Mouse (Mus musculus) large intestine, adult 2 months (tissue): ENCODE results near the gene Cyp2j8. TPM values are rescaled to one million over a fixed set of nuclear protein-coding genes. Genes with fewer than 3 reads are reported as not detected.
"Not testable (repeated sequence)": the region's sequence is repeated elsewhere in the genome, so short reads cannot be mapped to it uniquely, and the experiment has no call there.

ENCODE experiments used
- DNase-seq: peaks from one replicate; pipeline ENCODE4 v3.0.0-alpha.2; 2012; ENCODE audit warnings: low read depth, low spot score
- WGBS: fragments of 180-500 bp; shearing (Covaris S2); methylation state at CpG from one replicate; pipeline ENCODE4 v1.1.7; 2018; 5-methylcytosine and 5-hydroxymethylcytosine counted together
- polyA plus RNA-seq: library from polyadenylated mRNA; depleted of rRNA; stranded (reverse); fragments of >200 nt; gene quantifications from 2 replicates; pipeline ENCODE4 v1.2.3, GENCODE M21; 2012; rRNA removed

The Cyp2j8 gene
- not detected in 2 replicates for polyA plus RNA-seq

DNA sequence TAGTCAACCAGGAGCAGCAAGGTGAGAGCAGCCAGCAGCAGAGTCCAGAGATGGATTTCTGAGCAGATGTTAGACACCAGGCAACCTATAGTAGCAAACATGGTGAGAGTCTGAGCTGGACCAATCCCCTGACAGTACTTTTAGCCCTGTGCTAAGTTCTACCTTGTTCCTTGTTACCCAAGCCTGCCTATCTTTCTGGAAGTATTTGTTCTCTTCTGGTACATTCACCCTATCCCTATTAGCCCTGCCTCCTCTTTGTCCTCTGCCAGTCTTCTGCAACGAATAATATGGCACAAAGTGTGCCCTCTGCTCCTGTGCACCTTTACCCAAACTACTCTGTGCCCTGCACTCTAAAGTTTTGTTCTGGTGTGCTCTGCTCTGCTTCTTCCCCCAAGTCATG, at the start of gene Cyp2j8:
Gene Cyp2j8, minus strand, starts transcription at position 101 of the 400 bp plus-strand sequence.
- 71% methylated on average over 1 of the region's 1 CpGs for WGBS
- DNase-seq: no peak

DNA sequence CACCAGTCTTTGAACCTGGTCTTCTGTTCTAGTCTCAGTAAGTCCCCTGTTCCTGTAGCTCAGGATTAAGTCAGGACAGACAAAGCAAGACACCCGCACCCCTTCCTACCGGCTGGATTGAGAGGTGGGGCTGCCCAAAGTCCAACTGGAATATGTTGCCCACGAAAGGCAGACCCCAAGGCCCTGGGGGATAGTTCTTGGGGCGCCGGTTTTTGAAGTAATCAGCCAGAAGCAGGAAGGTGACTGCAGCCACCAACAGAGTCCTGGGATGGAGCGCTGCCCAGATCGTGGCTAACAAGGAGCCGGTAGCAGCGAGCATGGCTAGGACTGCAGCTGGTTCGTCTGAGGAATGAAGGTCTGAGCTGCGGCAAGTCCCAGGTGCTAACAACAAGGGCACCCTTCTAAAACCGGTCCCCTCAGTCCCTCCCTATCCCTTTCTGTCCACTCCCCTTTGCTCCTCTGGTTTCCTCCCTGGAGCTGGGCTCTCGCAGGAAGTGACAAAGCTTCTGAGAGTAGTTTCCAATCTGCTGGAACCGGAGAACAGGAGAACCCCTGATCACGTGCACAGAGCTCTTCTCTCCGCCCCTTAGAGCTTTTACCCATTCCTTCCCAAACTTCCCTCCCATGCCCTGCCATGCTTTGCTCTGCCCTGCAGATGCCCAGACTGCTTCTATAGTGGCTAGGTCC, 46.1 kb upstream of the Cyp2j8 start, which contains the start of gene Cyp2j6:
Gene Cyp2j6, minus strand, starts transcription at position 529 of the 687 bp plus-strand sequence.
- under 1% methylated on average over 16 of the region's 16 CpGs for WGBS
- peak; percentile 62 for DNase-seq

- 63% methylated on average over 3 of the region's 3 CpGs for WGBS
- no peak for DNase-seq
These were observed 44.4 kb upstream of the Cyp2j8 start for GRCm38 (mm10) chr4:96551619-96552018.

GRCm38 (mm10) chr4:96545976-96546375, 38.8 kb upstream of the Cyp2j8 start:
- no peak for DNase-seq
- 83% methylated on average over 1 of the region's 1 CpGs for WGBS

- no peak for DNase-seq
- 23% methylated on average over 1 of the region's 1 CpGs for WGBS
These were observed 18.6 kb upstream of the Cyp2j8 start for GRCm38 (mm10) chr4:96525772-96526171.

DNA sequence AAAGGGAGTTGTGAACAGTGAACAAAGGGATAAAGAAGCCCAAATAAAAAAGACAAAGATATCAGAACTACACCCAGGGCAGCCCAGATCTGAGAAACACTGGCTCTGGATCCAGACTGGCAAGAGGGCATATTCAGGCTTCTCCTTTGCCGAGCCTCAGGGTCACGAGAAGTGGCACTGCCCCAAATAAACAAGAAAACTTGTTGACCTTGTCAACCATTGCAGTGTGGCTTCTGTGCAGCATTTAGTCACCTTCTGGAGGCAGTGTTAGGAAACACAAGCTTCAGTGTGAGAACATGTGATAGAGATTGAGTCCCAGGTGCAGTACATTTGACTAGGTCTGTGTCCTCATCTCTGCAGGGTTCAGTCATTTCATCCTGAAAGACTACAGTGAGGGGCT, 15.1 kb upstream of the Cyp2j8 start:
- WGBS: 76% methylated on average over 2 of the region's 2 CpGs
- no peak for DNase-seq

DNA sequence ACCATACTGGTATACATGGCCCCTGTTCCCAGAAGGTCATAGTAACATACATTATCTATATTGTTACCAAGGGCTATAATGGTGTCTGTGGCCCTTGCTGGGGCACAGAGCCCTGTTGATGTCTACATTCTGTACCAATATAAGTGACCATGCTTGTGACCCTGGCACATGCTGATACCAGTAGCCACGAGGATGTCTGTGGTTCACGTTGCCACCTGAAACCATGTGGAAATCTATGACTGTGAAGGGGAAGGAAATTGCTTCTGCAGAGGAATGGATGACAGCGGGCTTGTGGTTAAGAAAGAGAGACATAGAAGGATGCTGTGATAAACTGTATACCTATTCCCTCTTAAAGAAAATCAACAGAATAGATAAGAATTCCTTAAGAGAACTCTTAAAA, 2.9 kb upstream of the Cyp2j8 start:
- DNase-seq: no peak
- 84% methylated on average over 3 of the region's 3 CpGs for WGBS

- DNase-seq: not testable (repeated sequence)
- WGBS: 85% methylated on average over 30 of the region's 30 CpGs
These were observed 43.7 kb downstream of the Cyp2j8 start for GRCm38 (mm10) chr4:96463311-96464060.

Other genes with a start within 250 kb of the Cyp2j8 start
- not detected in 2 replicates for gene Cyp2j11, start 158.7 kb downstream of the Cyp2j8 start, polyA plus RNA-seq
- 9.2 and 18.9 TPM in 2 replicates for gene Cyp2j6, start 46.3 kb upstream of the Cyp2j8 start, polyA plus RNA-seq
- 1.8 and 2.5 TPM in 2 replicates for gene Cyp2j9, start 84.2 kb upstream of the Cyp2j8 start, polyA plus RNA-seq
- not detected in 2 replicates for gene Cyp2j5, start 156.8 kb upstream of the Cyp2j8 start, polyA plus RNA-seq